Mouse (Mus musculus): ENCODE measurements around the gene Atp6v1e2. TPM values are rescaled to one million over a fixed set of nuclear protein-coding genes. Genes with fewer than 3 reads are reported as not detected.

Gene Atp6v1e2
- polyA plus RNA-seq, 1 experiment from 2014 or later: not detected

DNA sequence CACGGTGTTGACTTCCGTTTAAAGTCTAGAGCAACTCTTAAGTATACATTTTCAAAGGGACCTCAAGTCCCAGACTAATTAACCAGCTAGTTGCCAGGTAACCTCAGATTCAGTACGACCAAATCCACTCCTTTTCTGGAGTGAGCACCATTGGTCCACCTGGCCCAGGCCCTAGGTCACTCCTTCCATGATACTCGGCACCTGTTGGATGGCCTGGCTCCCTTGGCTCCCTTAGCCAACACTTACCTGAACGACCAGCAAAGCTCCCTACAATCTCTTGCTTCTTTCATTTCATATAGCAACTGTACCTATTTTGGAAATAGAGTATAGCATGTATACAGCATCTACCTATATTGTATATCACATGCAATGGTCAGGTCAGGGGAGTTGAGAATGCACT is 47.1 kb downstream of the Atp6v1e2 start:
- DNase-seq: no peak
- H3K4me3 ChIP-seq (ENCODE audit: low read depth, low read length): no peak overlapping the region
- no peaks in the 10 kb centered on the region for H3K27me3 ChIP-seq (ENCODE audit: insufficient read depth, low read length)
- no peaks in the 10 kb centered on the region for H3K9me3 ChIP-seq (ENCODE audit: low read depth, low read length)
- H3K9ac ChIP-seq: no peak overlapping the region
- H3K4me1 ChIP-seq (ENCODE audit: insufficient read depth): no peaks in the 10 kb centered on the region
- H3K36me3 ChIP-seq (ENCODE audit: insufficient read depth): no peaks in the 10 kb centered on the region
- WGBS: 65% methylated on average over 5 of the region's 5 CpGs
- no peak overlapping the region for H3K27ac ChIP-seq (ENCODE audit: low read depth)
- no peak for ATAC-seq (ENCODE audit: insufficient read depth)
- TF ChIP-seq CTCF (IDR thresholded peaks at IDR 0.05; ENCODE audit: low read depth): no peak
- no peak overlapping the region for H3K4me2 ChIP-seq

DNA sequence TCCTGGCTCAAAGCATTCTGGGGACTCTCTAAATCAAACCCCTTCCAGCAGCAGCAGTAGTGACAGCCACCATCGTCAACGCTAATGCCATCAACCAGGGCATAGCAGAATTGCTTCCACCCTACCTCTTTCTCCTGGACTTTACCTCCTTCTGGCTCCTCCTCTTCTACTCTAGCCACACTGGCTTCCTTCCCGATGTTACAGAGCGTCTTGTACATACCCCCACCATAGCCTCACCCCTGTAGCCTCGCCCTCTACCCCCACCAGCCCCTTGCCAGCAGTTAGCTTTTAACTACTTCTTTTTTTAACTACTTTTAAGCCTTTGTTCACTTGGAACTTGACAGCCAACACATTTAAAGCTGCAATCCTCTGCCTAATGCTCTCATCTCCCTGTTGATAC is 47.9 kb downstream of the Atp6v1e2 start:
- no peak overlapping the region for H3K4me2 ChIP-seq
- no peaks in the 10 kb centered on the region for H3K27me3 ChIP-seq (ENCODE audit: insufficient read depth, low read length)
- TF ChIP-seq CTCF (IDR thresholded peaks at IDR 0.05; ENCODE audit: low read depth): no peak
- H3K36me3 ChIP-seq (ENCODE audit: insufficient read depth): no peaks in the 10 kb centered on the region
- WGBS: 72% methylated on average over 5 of the region's 5 CpGs
- no peak overlapping the region for H3K27ac ChIP-seq (ENCODE audit: low read depth)
- H3K4me1 ChIP-seq (ENCODE audit: insufficient read depth): no peaks in the 10 kb centered on the region
- H3K9me3 ChIP-seq (ENCODE audit: low read depth, low read length): no peaks in the 10 kb centered on the region
- no peak for ATAC-seq (ENCODE audit: insufficient read depth)
- no peak overlapping the region for H3K9ac ChIP-seq
- DNase-seq: no peak
- no peak overlapping the region for H3K4me3 ChIP-seq (ENCODE audit: low read depth, low read length)

DNA sequence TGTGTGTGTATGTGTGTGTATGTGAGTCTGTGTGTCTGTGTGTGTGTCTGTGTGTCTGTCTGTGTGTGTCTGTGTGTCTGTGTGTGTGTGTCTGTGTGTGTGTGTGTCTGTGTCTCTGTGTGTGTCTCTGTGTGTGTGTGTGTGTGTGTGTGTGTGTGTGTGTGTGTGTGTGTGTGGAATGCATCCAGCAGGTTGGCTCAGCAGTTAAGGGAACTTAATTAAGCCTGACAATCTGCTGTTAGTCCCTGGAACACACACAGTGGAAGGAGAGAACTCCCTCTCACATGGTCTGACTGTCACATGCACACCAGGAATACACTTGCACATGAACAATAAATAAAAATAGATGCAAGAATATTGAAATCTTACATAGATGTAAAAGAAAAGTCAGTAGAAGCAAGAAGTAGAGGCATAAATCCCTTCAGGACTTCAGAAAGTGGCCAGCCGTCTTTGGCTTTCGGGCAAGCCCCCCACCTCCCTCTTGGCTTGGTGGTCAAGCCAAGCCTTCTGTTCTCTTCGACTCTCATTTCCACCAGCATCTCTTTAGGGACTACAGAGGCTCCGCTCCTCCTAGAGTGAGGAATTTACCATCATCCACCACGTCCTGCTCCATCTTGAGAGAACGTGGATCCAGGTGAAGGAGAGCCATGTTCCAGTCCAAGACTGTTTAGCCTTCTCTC is 50.1 kb downstream of the Atp6v1e2 start:
- Histone ChIP-seq H3K27me3 (ENCODE audit: insufficient read depth, low read length) (no peaks in the 10 kb centered on the region), H3K36me3 (ENCODE audit: insufficient read depth) (no peaks in the 10 kb centered on the region), H3K9ac (no peak overlapping the region), H3K27ac (ENCODE audit: low read depth) (no peak overlapping the region), H3K4me3 (ENCODE audit: low read depth, low read length) (no peak overlapping the region), H3K4me2 (no peak overlapping the region), H3K9me3 (ENCODE audit: low read depth, low read length) (no peaks in the 10 kb centered on the region), H3K4me1 (ENCODE audit: insufficient read depth) (no peaks in the 10 kb centered on the region)
- DNase-seq: no peak
- WGBS: 96% methylated on average over 6 of the region's 6 CpGs
- no peak for TF ChIP-seq CTCF (IDR thresholded peaks at IDR 0.05; ENCODE audit: low read depth)
- no peak for ATAC-seq (ENCODE audit: insufficient read depth)

DNA sequence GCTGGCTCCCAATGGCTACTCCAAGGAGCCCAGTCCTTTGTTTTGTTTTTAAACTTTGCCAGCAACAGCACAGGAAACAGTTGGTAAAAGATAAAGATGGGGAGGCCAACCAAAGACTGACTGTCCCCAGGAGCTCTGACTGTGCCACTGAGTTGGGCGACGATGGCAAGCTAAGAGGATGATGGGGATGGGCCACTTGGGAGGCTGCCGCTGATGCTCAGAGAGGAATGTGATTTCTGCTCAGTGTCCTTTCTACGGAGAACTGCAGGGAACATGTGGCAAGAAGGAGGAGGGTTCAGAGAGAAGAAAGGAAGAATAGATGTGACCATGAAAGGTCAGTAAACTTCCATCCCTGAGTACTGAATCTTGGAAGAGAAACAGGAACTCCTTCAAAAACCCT is 52.5 kb downstream of the Atp6v1e2 start:
- no peaks in the 10 kb centered on the region for H3K9me3 ChIP-seq (ENCODE audit: low read depth, low read length)
- H3K36me3 ChIP-seq (ENCODE audit: insufficient read depth): no peaks in the 10 kb centered on the region
- no peak overlapping the region for H3K27ac ChIP-seq (ENCODE audit: low read depth)
- H3K4me1 ChIP-seq (ENCODE audit: insufficient read depth): no peaks in the 10 kb centered on the region
- H3K4me3 ChIP-seq (ENCODE audit: low read depth, low read length): no peak overlapping the region
- 79% methylated on average over 4 of the region's 4 CpGs for WGBS
- no peak for TF ChIP-seq CTCF (IDR thresholded peaks at IDR 0.05; ENCODE audit: low read depth)
- no peak overlapping the region for H3K9ac ChIP-seq
- H3K4me2 ChIP-seq: no peak overlapping the region
- DNase-seq: no peak
- H3K27me3 ChIP-seq (ENCODE audit: insufficient read depth, low read length): no peaks in the 10 kb centered on the region
- no peak for ATAC-seq (ENCODE audit: insufficient read depth)

Other genes starting within 250 kb of the Atp6v1e2 start
- 13.2 and 15.7 TPM in 2 replicates for gene Epas1, start 194.2 kb downstream of the Atp6v1e2 start, polyA plus RNA-seq (2014; fragmentation: Nextera tagmentation; extraction: Ambion mirVana)
- gene Tmem247, start 30.5 kb downstream of the Atp6v1e2 start, polyA plus RNA-seq (2014; fragmentation: Nextera tagmentation; extraction: Ambion mirVana): not detected in 2 replicates
- 17.6 and 19.4 TPM in 2 replicates for gene Rhoq, start 15.2 kb upstream of the Atp6v1e2 start, polyA plus RNA-seq (2014; fragmentation: Nextera tagmentation; extraction: Ambion mirVana)
- gene Pigf, start 77.5 kb upstream of the Atp6v1e2 start, polyA plus RNA-seq (2014; fragmentation: Nextera tagmentation; extraction: Ambion mirVana): 31.1 and 33.1 TPM in 2 replicates
- gene Cript, start 77.7 kb upstream of the Atp6v1e2 start, polyA plus RNA-seq (2014; fragmentation: Nextera tagmentation; extraction: Ambion mirVana): 131 TPM in 2 replicates
- 17.6 and 18.5 TPM in 2 replicates for gene Socs5, start 159.8 kb upstream of the Atp6v1e2 start, polyA plus RNA-seq (2014; fragmentation: Nextera tagmentation; extraction: Ambion mirVana)